Mouse (Mus musculus) limb, embryonic 11.5 days (tissue): ENCODE data around the gene Ahsa1. TPM values are rescaled to one million over a fixed set of nuclear protein-coding genes. Genes with fewer than 3 reads are reported as not detected.
"Not testable (repeated sequence)": the region's sequence is repeated elsewhere in the genome, so short reads cannot be mapped to it uniquely, and the experiment has no call there.

Source experiments
- ATAC-seq: fragments of 200-750 bp; cut with Nextera tagmentation; 2 replicates; pipeline ENCODE4 v1.8.0; 2017; ENCODE audit warnings: low read depth; ENCODE audit not compliant: insufficient number of reproducible peaks, low FRiP score, low TSS enrichment
- DNase-seq: peaks from one replicate; pipeline ENCODE4 v3.0.0-alpha.2; 2015; ENCODE audit warnings: low spot score
- H3K27ac ChIP-seq: fragments of 300-500 bp; sonication (generic); replicated peaks from 2 replicates; pipeline ENCODE4 v1.5.1; 2014; ENCODE audit warnings: low read depth, mild to moderate bottlenecking, low read length
- H3K27me3 ChIP-seq: fragments of 300-500 bp; sonication (generic); 2 replicates; pipeline ENCODE4 v1.6.1; 2014; ENCODE audit warnings: mild to moderate bottlenecking, low read length, mixed read lengths; ENCODE audit not compliant: control insufficient read depth, insufficient read depth
- H3K36me3 ChIP-seq: fragments of 300-500 bp; sonication (generic); 2 replicates; pipeline ENCODE4 v1.6.1; 2014; ENCODE audit warnings: mild to moderate bottlenecking, low read length, moderate library complexity, mixed read lengths; ENCODE audit not compliant: control insufficient read depth, insufficient read depth
- H3K4me1 ChIP-seq: fragments of 300-500 bp; sonication (generic); 2 replicates; pipeline ENCODE4 v1.6.1; 2014; ENCODE audit warnings: low read length, mixed read lengths; ENCODE audit not compliant: control insufficient read depth, insufficient read depth
- H3K4me2 ChIP-seq: fragments of 300-500 bp; sonication (generic); 2 replicates; pipeline ENCODE4 v1.6.1; 2014; ENCODE audit warnings: low read depth, mild to moderate bottlenecking, moderate library complexity; ENCODE audit not compliant: severe bottlenecking
- H3K4me3 ChIP-seq: fragments of 300-500 bp; sonication (generic); 2 replicates; pipeline ENCODE4 v1.5.1; 2014; ENCODE audit warnings: low read depth, low read length
- H3K9ac ChIP-seq: fragments of 300-500 bp; sonication (generic); 2 replicates; pipeline ENCODE4 v1.6.1; 2014; ENCODE audit warnings: mild to moderate bottlenecking, low read length
- H3K9me3 ChIP-seq: fragments of 300-500 bp; sonication (generic); 2 replicates; pipeline ENCODE4 v1.6.1; 2016; ENCODE audit warnings: low read length; ENCODE audit not compliant: control insufficient read depth
- WGBS: fragments of 180-500 bp; shearing (Covaris S2); extraction: QIAGEN DNeasy Blood & Tissue Kit; methylation state at CpG from one replicate; pipeline ENCODE4 v1.1.7; 2014; 5-methylcytosine and 5-hydroxymethylcytosine counted together
- microRNA-seq: library from miRNA; unstranded; fragments of <30 nt; microRNA quantifications from one replicate; pipeline ENCODE4, GENCODE M21; 2016
- polyA plus RNA-seq: library from polyadenylated mRNA; unstranded; fragments of >200 nt; fragmentation: Nextera tagmentation; extraction: Ambion mirVana; gene quantifications from 2 replicates; pipeline ENCODE4 v1.2.1, GENCODE M21; 2014

The Ahsa1 gene
- polyA plus RNA-seq, 1 experiment from 2014 or later = 267 TPM

DNA sequence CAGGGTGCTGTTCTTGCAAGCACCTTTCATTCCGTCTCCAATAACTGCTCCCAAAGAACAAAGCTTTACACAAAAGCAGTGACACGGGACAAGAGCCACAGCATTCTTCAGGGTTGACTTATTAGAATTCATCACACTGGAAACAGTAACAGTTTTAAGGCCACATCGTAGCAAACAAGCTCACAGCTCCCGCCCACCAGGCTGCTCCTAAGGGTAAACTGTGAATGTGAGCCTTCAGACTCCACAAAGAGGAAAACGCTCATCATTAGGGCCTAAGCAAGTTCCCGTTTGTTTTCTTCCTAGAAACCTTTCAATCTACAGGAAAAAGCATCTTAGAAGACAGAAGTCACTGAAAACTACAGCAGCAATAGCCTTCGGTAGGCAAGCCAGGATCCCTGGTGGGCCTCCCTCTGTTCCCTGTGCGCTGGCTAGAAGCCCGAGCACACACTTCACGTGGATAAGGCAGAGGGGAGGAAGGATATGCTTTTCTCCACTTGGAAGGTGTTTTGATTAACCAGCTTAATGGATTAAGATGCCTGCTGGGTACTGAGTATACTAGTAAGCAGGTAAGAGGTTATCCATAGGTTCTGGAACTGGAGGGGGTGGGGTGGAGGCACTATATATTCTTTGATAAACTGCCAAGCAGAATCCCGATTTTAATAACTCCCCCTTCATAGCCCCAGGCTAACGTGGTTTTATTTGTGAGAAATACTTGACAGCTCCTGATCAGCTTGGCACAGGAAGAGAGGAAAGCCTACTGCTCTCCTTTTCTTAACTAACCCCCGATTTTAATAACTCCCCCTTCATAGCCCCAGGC lies 39.7 kb downstream of the Ahsa1 start:
- no peak overlapping the region for H3K27ac ChIP-seq
- H3K9me3 ChIP-seq = no peaks in the 10 kb centered on the region
- no peaks in the 10 kb centered on the region; the same call in 1 of the 2 replicates for H3K27me3 ChIP-seq
- no peak for DNase-seq
- H3K9ac ChIP-seq = no peak overlapping the region
- H3K4me2 ChIP-seq = no peak overlapping the region
- WGBS = 48% methylated on average over 13 of the region's 13 CpGs
- H3K36me3 ChIP-seq = no peaks in the 10 kb centered on the region
- no peaks in the 10 kb centered on the region for H3K4me1 ChIP-seq
- H3K4me3 ChIP-seq = no peak overlapping the region
- no peak for ATAC-seq

DNA sequence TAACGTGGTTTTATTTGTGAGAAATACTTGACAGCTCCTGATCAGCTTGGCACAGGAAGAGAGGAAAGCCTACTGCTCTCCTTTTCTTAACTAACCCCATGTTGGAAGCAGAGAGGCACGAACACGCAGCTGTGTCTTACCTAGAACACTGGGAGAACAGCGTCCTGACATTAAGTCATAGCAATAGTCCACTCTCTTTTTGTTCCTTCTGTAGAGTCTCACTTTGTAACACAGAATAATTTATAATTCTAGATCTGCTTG lies 40.2 kb downstream of the Ahsa1 start:
- H3K4me1 ChIP-seq, DNase-seq, ATAC-seq, H3K27me3 ChIP-seq, H3K4me2 ChIP-seq, H3K4me3 ChIP-seq, H3K9me3 ChIP-seq, H3K9ac ChIP-seq, H3K36me3 ChIP-seq, H3K27ac ChIP-seq: not testable (repeated sequence)
- WGBS = 79% methylated on average over 4 of the region's 4 CpGs

DNA sequence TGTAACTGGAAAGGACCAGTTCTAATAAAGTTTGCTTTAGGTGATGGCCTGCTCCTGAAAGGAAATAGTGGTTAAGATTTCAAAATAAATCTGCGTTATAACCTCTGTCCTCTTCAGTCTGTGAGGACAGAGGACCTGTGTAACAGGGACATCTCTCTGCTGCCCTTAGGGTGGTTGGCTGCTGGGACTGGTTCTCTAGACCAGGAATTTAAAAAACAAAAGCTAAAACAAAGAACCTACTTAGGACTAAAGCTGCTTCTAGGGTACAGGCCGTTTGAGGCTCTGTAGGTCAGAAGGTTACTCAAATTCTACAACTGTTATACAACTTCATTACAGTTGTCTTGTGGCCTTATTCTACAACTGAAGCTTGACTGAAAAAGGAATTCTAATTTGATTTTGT lies 46.8 kb downstream of the Ahsa1 start:
- 83% methylated on average over 2 of the region's 2 CpGs for WGBS
- Histone ChIP-seq H3K4me1 (no peaks in the 10 kb centered on the region), H3K27ac (no peak overlapping the region), H3K9ac (no peak overlapping the region), H3K27me3 (no peaks in the 10 kb centered on the region), H3K36me3 (no peaks in the 10 kb centered on the region; the same call in 1 of the 2 replicates), H3K4me2 (no peak overlapping the region), H3K4me3 (no peak overlapping the region), H3K9me3 (no peaks in the 10 kb centered on the region)
- no peak for ATAC-seq
- no peak for DNase-seq

DNA sequence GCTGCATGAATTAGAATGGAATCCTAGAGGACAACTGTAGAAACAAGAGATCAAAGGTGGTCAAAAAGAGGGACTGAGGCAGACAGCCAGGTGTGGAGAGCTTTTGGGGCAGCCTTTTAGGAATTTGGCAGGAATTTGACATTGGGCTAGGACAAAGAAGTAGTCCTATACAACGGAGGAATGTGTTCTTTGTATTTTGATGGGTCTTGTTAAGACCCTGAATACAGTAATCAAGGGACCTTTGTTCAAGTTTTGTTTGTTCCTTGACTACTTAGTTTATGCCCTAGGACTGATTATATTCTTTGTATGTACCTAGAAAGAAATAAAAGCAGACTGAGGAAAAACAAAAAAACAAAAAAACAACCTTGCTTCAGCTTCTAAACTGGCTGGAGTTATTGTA lies 51.7 kb downstream of the Ahsa1 start:
- H3K9ac ChIP-seq = no peak overlapping the region
- DNase-seq = no peak
- no peak overlapping the region for H3K4me2 ChIP-seq
- no peaks in the 10 kb centered on the region for H3K9me3 ChIP-seq
- ATAC-seq = no peak
- H3K27ac ChIP-seq = no peak overlapping the region
- no peaks in the 10 kb centered on the region for H3K4me1 ChIP-seq
- 74% methylated on average over 1 of the region's 1 CpGs for WGBS
- H3K4me3 ChIP-seq = no peak overlapping the region
- no peaks in the 10 kb centered on the region for H3K36me3 ChIP-seq
- no peaks in the 10 kb centered on the region for H3K27me3 ChIP-seq

DNA sequence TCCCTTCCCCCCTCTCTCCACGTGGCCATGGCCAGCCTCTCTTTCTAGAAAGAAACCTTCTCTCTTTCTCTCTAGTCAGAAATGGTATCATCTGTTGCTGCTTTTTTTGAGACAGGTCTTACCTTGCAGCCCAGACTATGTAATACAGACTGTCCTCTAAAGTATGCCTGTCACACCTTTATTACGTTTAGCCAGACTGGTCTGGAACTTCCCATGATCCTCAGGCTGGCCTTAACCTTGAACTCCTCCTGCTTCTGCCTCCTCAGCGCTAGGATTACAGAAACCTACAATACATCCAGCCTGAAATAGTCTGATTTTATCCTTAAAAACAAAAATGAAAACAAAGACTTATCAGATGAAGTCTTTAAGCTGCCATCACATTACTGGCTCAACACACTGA lies 53.0 kb downstream of the Ahsa1 start:
- Histone ChIP-seq H3K36me3 (no peaks in the 10 kb centered on the region), H3K4me2 (no peak overlapping the region), H3K9ac (no peak overlapping the region), H3K27me3 (no peaks in the 10 kb centered on the region), H3K4me3 (no peak overlapping the region), H3K4me1 (no peaks in the 10 kb centered on the region), H3K27ac (no peak overlapping the region), H3K9me3 (no peaks in the 10 kb centered on the region)
- no peak for DNase-seq
- ATAC-seq = no peak
- WGBS = 86% methylated on average over 3 of the region's 3 CpGs

Small RNAs within 50 kb of the gene (microRNA-seq; reads per million reads assigned to microRNA genes)
- gene Gm47293 = not detected

Other genes starting within 250 kb of the Ahsa1 start
- 0.07 TPM in 1 of 2 replicates, not detected in the other for gene Tmem63c, start 245.1 kb upstream of the Ahsa1 start, polyA plus RNA-seq
- 0.12 and 0.18 TPM in 2 replicates for gene Ngb, start 163.9 kb upstream of the Ahsa1 start, polyA plus RNA-seq
- gene Gstz1, start 119.3 kb upstream of the Ahsa1 start, polyA plus RNA-seq = 36.6 and 38.0 TPM in 2 replicates
- 15.4 and 16.7 TPM in 2 replicates for gene Pomt2, start 118.5 kb upstream of the Ahsa1 start, polyA plus RNA-seq
- 0.88 and 1.1 TPM in 2 replicates for gene Samd15, start 66.8 kb upstream of the Ahsa1 start, polyA plus RNA-seq
- 3.0 and 3.2 TPM in 2 replicates for gene Tmed8, start 66.0 kb upstream of the Ahsa1 start, polyA plus RNA-seq
- 0.71 and 1.2 TPM in 2 replicates for gene Noxred1, start 27.7 kb upstream of the Ahsa1 start, polyA plus RNA-seq
- gene Vipas39, start 223 bp upstream of the Ahsa1 start, polyA plus RNA-seq = 55.2 and 57.8 TPM in 2 replicates
- 1.1 and 1.6 TPM in 2 replicates for gene Ism2, start 33.2 kb downstream of the Ahsa1 start, polyA plus RNA-seq
- 53.9 and 63.4 TPM in 2 replicates for gene Sptlc2, start 121.9 kb downstream of the Ahsa1 start, polyA plus RNA-seq
- gene Slirp, start 177.4 kb downstream of the Ahsa1 start, polyA plus RNA-seq = 318 and 345 TPM in 2 replicates
- gene Alkbh1, start 177.5 kb downstream of the Ahsa1 start, polyA plus RNA-seq = 64.3 and 70.1 TPM in 2 replicates
- gene Snw1, start 205.8 kb downstream of the Ahsa1 start, polyA plus RNA-seq = 169 and 183 TPM in 2 replicates
- not detected in 2 replicates for gene Gm5788, start 228.2 kb downstream of the Ahsa1 start, polyA plus RNA-seq
- not detected in 2 replicates for gene Gm8300, start 247.8 kb downstream of the Ahsa1 start, polyA plus RNA-seq